Mouse (Mus musculus) midbrain, embryonic 12.5 days (tissue): ENCODE measurements around the gene Reps1. TPM values are rescaled to one million over a fixed set of nuclear protein-coding genes. Genes with fewer than 3 reads are reported as not detected.
"Not testable (repeated sequence)": the region's sequence is repeated elsewhere in the genome, so short reads cannot be mapped to it uniquely, and the experiment has no call there.

Experiments
- ATAC-seq: fragments of 200-750 bp; cut with Nextera tagmentation; 2 replicates; pipeline ENCODE4 v1.8.0; 2017; ENCODE audit warnings: low read depth, moderate TSS enrichment, moderate library complexity; ENCODE audit not compliant: low FRiP score
- H3K27ac ChIP-seq: fragments of 300-500 bp; sonication (generic); replicated peaks from 2 replicates; pipeline ENCODE4 v1.5.1; 2016; ENCODE audit warnings: mild to moderate bottlenecking
- H3K27me3 ChIP-seq: fragments of 300-500 bp; sonication (generic); 2 replicates; pipeline ENCODE4 v1.6.1; 2016; ENCODE audit warnings: mild to moderate bottlenecking
- H3K36me3 ChIP-seq: fragments of 300-500 bp; sonication (generic); 2 replicates; pipeline ENCODE4 v1.6.1; 2016
- H3K4me1 ChIP-seq: fragments of 300-500 bp; sonication (generic); 2 replicates; pipeline ENCODE4 v1.6.1; 2016
- H3K4me2 ChIP-seq: fragments of 300-500 bp; sonication (generic); replicated peaks from 2 replicates; pipeline ENCODE4 v1.6.1; 2016; ENCODE audit warnings: mild to moderate bottlenecking, moderate library complexity
- H3K4me3 ChIP-seq: fragments of 300-500 bp; sonication (generic); 2 replicates; pipeline ENCODE4 v1.5.1; 2016; ENCODE audit warnings: mild to moderate bottlenecking
- H3K9ac ChIP-seq: fragments of 300-500 bp; sonication (generic); replicated peaks from 2 replicates; pipeline ENCODE4 v1.6.1; 2016; ENCODE audit warnings: mild to moderate bottlenecking, moderate library complexity
- H3K9me3 ChIP-seq: fragments of 300-500 bp; sonication (generic); 2 replicates; pipeline ENCODE4 v1.6.1; 2016; ENCODE audit warnings: mild to moderate bottlenecking
- WGBS: fragments of 180-500 bp; shearing (Covaris S2); methylation state at CpG from one replicate; pipeline ENCODE4 v1.1.7; 2016; 5-methylcytosine and 5-hydroxymethylcytosine counted together
- polyA plus RNA-seq: library from polyadenylated mRNA; unstranded; fragments of >200 nt; fragmentation: Nextera tagmentation; extraction: Ambion mirVana; gene quantifications from 2 replicates; pipeline ENCODE4 v1.2.1, GENCODE M21; 2016

Gene Reps1
- polyA plus RNA-seq, 1 experiment from 2014 or later: 20.6 TPM

GRCm38 (mm10) chr10:18107471-18107870 is 51.8 kb downstream of the Reps1 start:
- Histone ChIP-seq H3K9ac (no peak overlapping the region), H3K27ac (no peak overlapping the region), H3K9me3 (no peaks in the 10 kb centered on the region), H3K4me3 (no peak overlapping the region), H3K4me1 (no peaks in the 10 kb centered on the region), H3K27me3 (no peaks in the 10 kb centered on the region), H3K36me3 (peaks cover 21% of the 10 kb centered on the region), H3K4me2 (no peak overlapping the region)
- 80% methylated on average over 5 of the region's 5 CpGs for WGBS
- ATAC-seq: no peak

- Histone ChIP-seq H3K9me3 (no peaks in the 10 kb centered on the region), H3K36me3 (peaks cover 12% of the 10 kb centered on the region), H3K9ac (no peak overlapping the region), H3K27me3 (no peaks in the 10 kb centered on the region), H3K27ac (no peak overlapping the region), H3K4me1 (no peaks in the 10 kb centered on the region), H3K4me3 (no peak overlapping the region), H3K4me2 (no peak overlapping the region)
- ATAC-seq: no peak
Measured at GRCm38 (mm10) chr10:18110940-18111339, 55.3 kb downstream of the Reps1 start.

GRCm38 (mm10) chr10:18113473-18114093 is 57.9 kb downstream of the Reps1 start:
- 83% methylated on average over 10 of the region's 10 CpGs for WGBS
- no peak for ATAC-seq

GRCm38 (mm10) chr10:18118336-18118735 is 62.7 kb downstream of the Reps1 start:
- H3K27me3 ChIP-seq: no peaks in the 10 kb centered on the region
- WGBS: 91% methylated on average over 8 of the region's 8 CpGs
- H3K4me3 ChIP-seq: no peak overlapping the region
- peaks cover 65% of the 10 kb centered on the region for H3K36me3 ChIP-seq
- H3K4me1 ChIP-seq: no peaks in the 10 kb centered on the region
- H3K9me3 ChIP-seq: no peaks in the 10 kb centered on the region
- H3K9ac ChIP-seq: no peak overlapping the region
- ATAC-seq: no peak
- no peak overlapping the region for H3K27ac ChIP-seq
- no peak overlapping the region for H3K4me2 ChIP-seq

More at GRCm38 (mm10) chr10:18113473-18114093, 57.9 kb downstream of the Reps1 start:
- Histone ChIP-seq H3K27me3 (no peaks in the 10 kb centered on the region), H3K36me3 (peaks cover 26% of the 10 kb centered on the region), H3K4me1 (no peaks in the 10 kb centered on the region), H3K4me3 (no peak overlapping the region), H3K4me2 (no peak overlapping the region), H3K9ac (no peak overlapping the region), H3K9me3 (no peaks in the 10 kb centered on the region), H3K27ac (no peak overlapping the region)

GRCm38 (mm10) chr10:18130276-18130675 is 74.6 kb downstream of the Reps1 start:
- WGBS: 94% methylated on average over 5 of the region's 5 CpGs
- ATAC-seq: no peak
- H3K4me2 ChIP-seq: no peak overlapping the region

GRCm38 (mm10) chr10:18131666-18132650 is 76.3 kb downstream of the Reps1 start:
- Histone ChIP-seq H3K4me3 (no peak overlapping the region), H3K27me3 (no peaks in the 10 kb centered on the region), H3K36me3 (no peaks in the 10 kb centered on the region), H3K9me3 (no peaks in the 10 kb centered on the region), H3K27ac (no peak overlapping the region), H3K9ac (no peak overlapping the region), H3K4me2 (no peak overlapping the region), H3K4me1 (no peaks in the 10 kb centered on the region)
- no peak for ATAC-seq
- 90% methylated on average over 10 of the region's 10 CpGs for WGBS

More at GRCm38 (mm10) chr10:18130276-18130675, 74.6 kb downstream of the Reps1 start:
- no peaks in the 10 kb centered on the region for H3K4me1 ChIP-seq
- peaks cover 7% of the 10 kb centered on the region for H3K36me3 ChIP-seq
- H3K9ac ChIP-seq: no peak overlapping the region
- no peaks in the 10 kb centered on the region for H3K9me3 ChIP-seq
- no peak overlapping the region for H3K4me3 ChIP-seq
- H3K27me3 ChIP-seq: no peaks in the 10 kb centered on the region
- H3K27ac ChIP-seq: no peak overlapping the region

GRCm38 (mm10) chr10:18138853-18139503 is 83.3 kb downstream of the Reps1 start:
- Histone ChIP-seq H3K4me2 (peak overlapping the region; percentile 37; the same call in 1 of the 2 replicates), H3K4me3 (peak overlapping the region; percentile 27)
- H3K9me3 ChIP-seq, H3K27ac ChIP-seq, H3K4me1 ChIP-seq, H3K27me3 ChIP-seq, H3K9ac ChIP-seq, H3K36me3 ChIP-seq: not testable (repeated sequence)
- WGBS: 67% methylated on average over 16 of the region's 26 CpGs
- peak; percentile 54; the same call in 1 of the 2 replicates for ATAC-seq

- Histone ChIP-seq H3K27me3 (no peaks in the 10 kb centered on the region), H3K36me3 (no peaks in the 10 kb centered on the region), H3K9ac (no peak overlapping the region), H3K4me3 (peak overlapping the region; percentile 27), H3K9me3 (no peaks in the 10 kb centered on the region), H3K27ac (no peak overlapping the region), H3K4me2 (peak overlapping the region; percentile 37), H3K4me1 (no peaks in the 10 kb centered on the region)
- 85% methylated on average over 5 of the region's 5 CpGs for WGBS
- ATAC-seq: peak; percentile 69; the same call in 1 of the 2 replicates
Measured at GRCm38 (mm10) chr10:18139615-18140014, 84.0 kb downstream of the Reps1 start.

GRCm38 (mm10) chr10:18141389-18141788 is 85.7 kb downstream of the Reps1 start:
- H3K4me3 ChIP-seq: no peak overlapping the region
- no peaks in the 10 kb centered on the region for H3K36me3 ChIP-seq
- no peak overlapping the region for H3K9ac ChIP-seq
- no peak overlapping the region for H3K4me2 ChIP-seq
- WGBS: 80% methylated on average over 2 of the region's 2 CpGs
- no peak for ATAC-seq
- H3K27ac ChIP-seq: no peak overlapping the region
- no peaks in the 10 kb centered on the region for H3K27me3 ChIP-seq
- no peaks in the 10 kb centered on the region for H3K4me1 ChIP-seq
- no peaks in the 10 kb centered on the region for H3K9me3 ChIP-seq

- H3K4me2 ChIP-seq: no peak overlapping the region
- H3K36me3 ChIP-seq: no peaks in the 10 kb centered on the region
- H3K9me3 ChIP-seq: no peaks in the 10 kb centered on the region
- no peak for ATAC-seq
- no peaks in the 10 kb centered on the region for H3K27me3 ChIP-seq
- no peak overlapping the region for H3K9ac ChIP-seq
- H3K4me3 ChIP-seq: no peak overlapping the region
- WGBS: 90% methylated on average over 6 of the region's 6 CpGs
- H3K4me1 ChIP-seq: no peaks in the 10 kb centered on the region
- H3K27ac ChIP-seq: no peak overlapping the region
Measured at GRCm38 (mm10) chr10:18142231-18142630, 86.6 kb downstream of the Reps1 start.

GRCm38 (mm10) chr10:18147224-18147623 is 91.6 kb downstream of the Reps1 start:
- 85% methylated on average over 3 of the region's 3 CpGs for WGBS

More at GRCm38 (mm10) chr10:18147224-18147623, 91.6 kb downstream of the Reps1 start:
- H3K27me3 ChIP-seq: no peaks in the 10 kb centered on the region
- no peaks in the 10 kb centered on the region for H3K4me1 ChIP-seq
- H3K9ac ChIP-seq: no peak overlapping the region
- no peak overlapping the region for H3K27ac ChIP-seq
- H3K36me3 ChIP-seq: no peaks in the 10 kb centered on the region
- ATAC-seq: no peak
- H3K4me3 ChIP-seq: no peak overlapping the region
- H3K4me2 ChIP-seq: no peak overlapping the region
- no peaks in the 10 kb centered on the region for H3K9me3 ChIP-seq
